Mouse (Mus musculus): ENCODE results near the gene Gm47985. TPM values are rescaled to one million over a fixed set of nuclear protein-coding genes. Genes with fewer than 3 reads are reported as not detected.
"Not testable (repeated sequence)": the region's sequence is repeated elsewhere in the genome, so short reads cannot be mapped to it uniquely, and the experiment has no call there.

The Gm47985 gene
- polyA plus RNA-seq (2016; fragmentation: Nextera tagmentation; extraction: Ambion mirVana): 0.11 and 0.40 TPM in 2 replicates

- H3K36me3 ChIP-seq (replicated peaks); H3K4me3 ChIP-seq; H3K27ac ChIP-seq (replicated peaks); H3K4me1 ChIP-seq; DNase-seq (ENCODE audit: low spot score); H3K9me3 ChIP-seq; H3K27me3 ChIP-seq (replicated peaks; ENCODE audit: low read depth, poor library complexity, severe bottlenecking): not testable (repeated sequence)
- WGBS: 100% methylated on average over 1 of the region's 7 CpGs
Measured at GRCm38 (mm10) chr1:151182266-151182665, at the start of gene Gm47985. Gene Gm47985, plus strand, starts transcription at chr1:151182537.

DNA sequence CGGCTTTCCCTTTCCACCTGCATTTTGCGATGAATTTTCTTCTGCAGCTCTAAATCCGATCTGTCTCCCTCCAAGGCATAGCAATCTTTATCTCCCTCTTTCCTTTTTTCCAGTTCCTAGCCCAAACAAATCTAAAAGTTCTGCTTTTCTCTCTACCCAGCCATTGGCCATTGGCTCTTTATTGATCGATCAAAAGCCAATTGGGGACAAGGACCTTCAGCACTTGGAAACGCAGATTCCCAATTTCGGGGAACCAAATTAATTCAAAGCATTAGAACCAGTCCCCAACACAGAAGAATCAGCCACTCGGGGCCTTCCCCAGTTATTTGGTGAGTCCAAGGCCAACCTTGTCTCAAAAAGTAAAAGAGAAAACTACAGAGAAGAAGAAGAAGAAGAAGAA lies 49.7 kb upstream of the Gm47985 start:
- DNase-seq (ENCODE audit: low spot score): no peak
- no peak overlapping the region for H3K27ac ChIP-seq (replicated peaks)
- no peaks in the 10 kb centered on the region for H3K27me3 ChIP-seq (replicated peaks; ENCODE audit: low read depth, poor library complexity, severe bottlenecking)
- H3K4me1 ChIP-seq: no peaks in the 10 kb centered on the region
- 90% methylated on average over 7 of the region's 7 CpGs for WGBS
- no peaks in the 10 kb centered on the region for H3K36me3 ChIP-seq (replicated peaks)
- no peak overlapping the region for H3K4me3 ChIP-seq
- H3K9me3 ChIP-seq: no peaks in the 10 kb centered on the region

DNA sequence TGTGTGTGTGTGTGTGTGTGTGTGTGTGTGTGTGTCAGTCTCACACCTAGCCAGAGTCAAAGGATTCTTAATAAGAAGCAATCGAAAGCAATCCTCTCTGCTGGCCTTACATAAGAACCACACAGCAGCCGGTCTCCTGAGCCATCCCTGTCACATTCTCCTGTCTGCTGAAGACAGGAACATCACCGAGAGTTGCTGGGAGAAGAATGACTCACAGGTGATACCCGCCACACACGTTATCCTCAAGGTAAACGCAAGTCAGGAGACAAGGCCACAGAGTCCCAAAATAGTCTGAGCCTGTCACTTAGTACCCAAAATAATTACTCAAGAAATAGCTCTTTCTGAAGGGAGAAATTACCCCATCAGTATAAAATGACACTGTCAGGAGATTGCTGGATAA lies 43.9 kb upstream of the Gm47985 start:
- no peaks in the 10 kb centered on the region for H3K27me3 ChIP-seq (replicated peaks; ENCODE audit: low read depth, poor library complexity, severe bottlenecking)
- H3K4me3 ChIP-seq: no peak overlapping the region
- 79% methylated on average over 6 of the region's 6 CpGs for WGBS
- H3K9me3 ChIP-seq: no peaks in the 10 kb centered on the region
- DNase-seq (ENCODE audit: low spot score): no peak
- H3K4me1 ChIP-seq: peaks cover 11% of the 10 kb centered on the region
- H3K27ac ChIP-seq (replicated peaks): no peak overlapping the region
- no peaks in the 10 kb centered on the region for H3K36me3 ChIP-seq (replicated peaks)

GRCm38 (mm10) chr1:151140956-151141355 lies 41.4 kb upstream of the Gm47985 start:
- no peaks in the 10 kb centered on the region for H3K27me3 ChIP-seq (replicated peaks; ENCODE audit: low read depth, poor library complexity, severe bottlenecking)
- 48% methylated on average over 3 of the region's 3 CpGs for WGBS
- no peak overlapping the region; the same call in 1 of the 2 replicates for H3K27ac ChIP-seq (replicated peaks)
- H3K36me3 ChIP-seq (replicated peaks): no peaks in the 10 kb centered on the region
- H3K9me3 ChIP-seq: no peaks in the 10 kb centered on the region
- peaks cover 11% of the 10 kb centered on the region for H3K4me1 ChIP-seq
- H3K4me3 ChIP-seq: no peak overlapping the region
- peak; percentile 27 for DNase-seq (ENCODE audit: low spot score)

DNA sequence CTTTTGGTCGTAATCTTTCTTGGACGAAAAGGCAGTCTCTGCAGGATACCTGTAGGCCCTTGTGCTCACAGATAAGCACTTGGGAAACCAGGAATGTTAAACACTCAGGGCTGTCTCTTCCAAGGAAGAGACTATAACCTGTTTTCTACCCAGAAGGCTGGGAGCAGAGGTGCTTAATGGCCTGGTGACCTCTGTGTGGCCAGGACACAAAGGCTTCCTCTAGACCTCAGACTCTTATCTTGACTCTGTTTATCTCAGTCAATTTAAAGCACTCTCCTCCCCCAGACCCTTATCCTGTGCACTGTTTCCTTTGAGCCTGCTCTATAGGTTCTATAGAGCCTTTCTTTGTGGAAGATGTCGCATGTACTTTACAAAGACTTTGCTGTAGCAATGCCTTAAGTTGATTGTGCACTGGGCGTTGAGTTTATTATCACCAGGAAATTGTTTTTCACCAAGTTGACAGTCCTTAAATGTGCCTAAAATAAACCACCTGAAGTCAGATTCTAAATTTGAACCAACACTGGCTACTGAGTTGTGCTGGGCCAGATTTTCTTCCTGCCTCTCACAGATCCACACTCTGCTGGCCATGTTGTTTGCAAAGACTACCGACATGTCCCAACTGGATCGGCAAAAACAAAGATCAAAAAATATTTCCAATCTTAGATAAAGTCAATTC lies 37.7 kb upstream of the Gm47985 start:
- Histone ChIP-seq H3K27ac (replicated peaks) (no peak overlapping the region), H3K4me1 (peaks cover 11% of the 10 kb centered on the region), H3K9me3 (no peaks in the 10 kb centered on the region), H3K4me3 (no peak overlapping the region), H3K36me3 (replicated peaks) (no peaks in the 10 kb centered on the region), H3K27me3 (replicated peaks; ENCODE audit: low read depth, poor library complexity, severe bottlenecking) (no peaks in the 10 kb centered on the region)
- WGBS: 80% methylated on average over 6 of the region's 6 CpGs
- DNase-seq (ENCODE audit: low spot score): no peak

GRCm38 (mm10) chr1:151147801-151148200 lies 34.5 kb upstream of the Gm47985 start:
- Histone ChIP-seq H3K4me1 (no peaks in the 10 kb centered on the region), H3K36me3 (replicated peaks) (no peaks in the 10 kb centered on the region), H3K4me3 (no peak overlapping the region), H3K9me3 (no peaks in the 10 kb centered on the region), H3K27me3 (replicated peaks; ENCODE audit: low read depth, poor library complexity, severe bottlenecking) (no peaks in the 10 kb centered on the region), H3K27ac (replicated peaks) (no peak overlapping the region)
- no peak for DNase-seq (ENCODE audit: low spot score)

- no peak for DNase-seq (ENCODE audit: low spot score)
- no peaks in the 10 kb centered on the region for H3K9me3 ChIP-seq
- no peaks in the 10 kb centered on the region for H3K4me1 ChIP-seq
- no peaks in the 10 kb centered on the region for H3K27me3 ChIP-seq (replicated peaks; ENCODE audit: low read depth, poor library complexity, severe bottlenecking)
- 88% methylated on average over 7 of the region's 7 CpGs for WGBS
- no peaks in the 10 kb centered on the region for H3K36me3 ChIP-seq (replicated peaks)
- H3K4me3 ChIP-seq: no peak overlapping the region
- H3K27ac ChIP-seq (replicated peaks): no peak overlapping the region
Measured at GRCm38 (mm10) chr1:151150211-151150610, 32.1 kb upstream of the Gm47985 start.

DNA sequence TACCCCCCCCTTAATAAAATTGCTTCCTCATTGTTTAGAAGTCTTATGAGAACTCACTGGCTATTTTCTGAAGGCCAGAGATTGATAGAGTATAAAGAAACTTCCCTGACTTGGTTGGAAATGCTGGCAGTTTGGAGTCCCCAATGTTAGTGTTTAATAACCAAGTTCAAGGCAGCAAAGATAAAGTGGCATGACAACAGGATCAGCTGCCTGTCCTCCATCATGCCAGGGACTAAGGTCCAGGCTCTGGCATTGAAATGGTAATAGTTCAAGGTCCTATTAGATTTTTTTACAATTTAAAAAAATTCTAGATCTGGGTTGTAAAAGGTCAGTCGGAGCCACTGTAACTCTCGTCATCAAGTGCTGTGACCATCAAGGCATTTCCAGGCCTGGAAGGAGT lies 31.2 kb upstream of the Gm47985 start:
- H3K4me1 ChIP-seq: no peaks in the 10 kb centered on the region
- no peaks in the 10 kb centered on the region for H3K9me3 ChIP-seq
- H3K27me3 ChIP-seq (replicated peaks; ENCODE audit: low read depth, poor library complexity, severe bottlenecking): no peaks in the 10 kb centered on the region
- WGBS: 64% methylated on average over 2 of the region's 2 CpGs
- no peak overlapping the region for H3K27ac ChIP-seq (replicated peaks)
- H3K36me3 ChIP-seq (replicated peaks): no peaks in the 10 kb centered on the region
- no peak for DNase-seq (ENCODE audit: low spot score)
- H3K4me3 ChIP-seq: no peak overlapping the region

DNA sequence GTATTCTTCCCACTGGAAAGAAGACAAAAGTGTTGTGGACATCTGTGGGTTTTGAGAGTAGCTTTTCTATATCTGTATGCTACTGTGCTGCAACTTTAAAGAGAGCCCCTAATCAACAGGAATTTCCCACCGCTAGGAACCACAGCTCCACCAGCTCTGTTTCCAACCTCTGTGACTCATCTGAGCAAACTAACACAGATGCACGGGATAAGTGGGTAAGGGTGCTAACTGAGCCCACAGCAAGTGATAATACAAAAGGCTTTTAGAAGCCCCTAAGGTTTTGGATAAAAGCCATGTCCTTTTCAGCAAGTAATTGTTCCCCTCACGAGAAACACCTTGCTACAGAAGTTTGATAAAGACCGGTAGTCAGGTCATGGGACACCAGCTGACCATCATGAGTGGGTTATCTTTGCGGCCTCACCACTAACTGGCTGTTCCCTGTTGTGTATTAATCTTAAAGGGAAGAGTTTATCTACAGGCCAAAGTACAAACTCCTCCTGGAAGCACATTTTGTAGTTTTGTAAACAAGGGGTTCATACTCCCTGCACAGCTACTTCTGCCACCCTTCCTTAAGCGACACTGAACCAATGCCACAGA lies 29.2 kb upstream of the Gm47985 start:
- WGBS: 92% methylated on average over 6 of the region's 6 CpGs
- no peak for DNase-seq (ENCODE audit: low spot score)
- Histone ChIP-seq H3K27ac (replicated peaks) (no peak overlapping the region), H3K36me3 (replicated peaks) (no peaks in the 10 kb centered on the region), H3K4me1 (no peaks in the 10 kb centered on the region), H3K4me3 (no peak overlapping the region), H3K27me3 (replicated peaks; ENCODE audit: low read depth, poor library complexity, severe bottlenecking) (no peaks in the 10 kb centered on the region), H3K9me3 (no peaks in the 10 kb centered on the region)

DNA sequence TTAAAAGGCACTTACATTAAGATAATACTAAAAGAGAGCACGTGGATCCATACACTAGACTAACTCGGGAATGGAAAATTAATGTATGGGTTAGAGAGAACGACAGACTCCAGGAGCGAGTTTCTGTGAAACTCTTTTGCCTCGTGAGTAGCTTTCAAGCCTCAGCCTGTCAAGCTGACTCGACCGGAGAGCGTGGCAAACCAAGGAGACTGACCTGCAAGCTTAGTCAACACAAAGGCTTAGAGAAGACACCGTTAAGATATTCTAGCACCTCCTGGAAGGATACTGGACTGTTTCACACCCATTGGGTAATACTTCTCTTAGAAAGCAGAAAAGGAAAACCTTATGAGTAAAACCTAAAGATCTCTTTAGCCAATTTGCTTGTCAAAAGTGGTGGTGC lies 28.2 kb upstream of the Gm47985 start:
- not testable (repeated sequence) for H3K4me1 ChIP-seq; DNase-seq (ENCODE audit: low spot score); H3K36me3 ChIP-seq (replicated peaks); H3K4me3 ChIP-seq; H3K27ac ChIP-seq (replicated peaks); H3K9me3 ChIP-seq; H3K27me3 ChIP-seq (replicated peaks; ENCODE audit: low read depth, poor library complexity, severe bottlenecking)
- WGBS: 94% methylated on average over 9 of the region's 9 CpGs

GRCm38 (mm10) chr1:151156129-151156528 lies 26.2 kb upstream of the Gm47985 start:
- no peak for DNase-seq (ENCODE audit: low spot score)
- no peaks in the 10 kb centered on the region for H3K36me3 ChIP-seq (replicated peaks)
- WGBS: 89% methylated on average over 3 of the region's 3 CpGs

GRCm38 (mm10) chr1:151156777-151157632 lies 25.3 kb upstream of the Gm47985 start:
- WGBS: 81% methylated on average over 7 of the region's 7 CpGs
- no peaks in the 10 kb centered on the region for H3K27me3 ChIP-seq (replicated peaks; ENCODE audit: low read depth, poor library complexity, severe bottlenecking)
- H3K4me3 ChIP-seq: no peak overlapping the region
- H3K9me3 ChIP-seq: no peaks in the 10 kb centered on the region
- H3K4me1 ChIP-seq: peaks cover 7% of the 10 kb centered on the region
- no peaks in the 10 kb centered on the region for H3K36me3 ChIP-seq (replicated peaks)
- no peak for DNase-seq (ENCODE audit: low spot score)
- no peak overlapping the region for H3K27ac ChIP-seq (replicated peaks)

More at GRCm38 (mm10) chr1:151156129-151156528, 26.2 kb upstream of the Gm47985 start:
- Histone ChIP-seq H3K4me3 (no peak overlapping the region), H3K27me3 (replicated peaks; ENCODE audit: low read depth, poor library complexity, severe bottlenecking) (no peaks in the 10 kb centered on the region), H3K27ac (replicated peaks) (no peak overlapping the region), H3K4me1 (peaks cover 7% of the 10 kb centered on the region), H3K9me3 (no peaks in the 10 kb centered on the region)

All from embryonic facial prominence, embryonic 10.5 days (tissue).